Comparison of ENCODE assay signal across 8 mouse cellular contexts in genomic region chr19:29045956-29046650, GRCm38 (mm10). TPM values are rescaled to one million over a fixed set of nuclear protein-coding genes. Genes with fewer than 3 reads are reported as not detected.
DNase-seq lines count a peak whose midpoint lies in the region; ATAC-seq and TF ChIP-seq lines count a peak whose summit lies in the region.

No protein-coding gene starts in this region.

- no peaks in the 10 kb centered on the region for H3K27me3 ChIP-seq in limb, embryonic 11.5 days (ENCODE audit: control insufficient read depth, insufficient read depth, low read length)

- H3K27ac ChIP-seq in left cerebral cortex, adult 2 months = peak overlapping the region; percentile 94
- H3K27ac ChIP-seq in embryonic fibroblast, embryonic 13.5 days (ENCODE audit: insufficient read depth, low read length) = 0 out of 2 replicates have a peak overlapping the region, but pooled peaks have one; percentile 7
- 0 out of 2 replicates have a peak overlapping the region, but pooled peaks have one; percentile 33 for H3K27ac ChIP-seq in limb, embryonic 11.5 days (replicated peaks; ENCODE audit: low read depth, low read length)
- no peak overlapping the region for H3K27ac ChIP-seq in olfactory bulb, adult 2 months (ENCODE audit: insufficient read depth, low read depth, low read length)

- ATAC-seq in limb, embryonic 11.5 days (ENCODE audit: insufficient number of reproducible peaks, low FRiP score, low TSS enrichment, low read depth) = no peak

- no peak for TF ChIP-seq CTCF in left cerebral cortex, adult 2 months (IDR thresholded peaks at IDR 0.05)
- no peak for TF ChIP-seq CTCF in embryonic fibroblast, embryonic 13.5 days (IDR thresholded peaks at IDR 0.05; ENCODE audit: borderline replicate concordance, insufficient read depth, low read length)
- no peak for TF ChIP-seq CTCF in olfactory bulb, adult 2 months (IDR thresholded peaks at IDR 0.05; ENCODE audit: insufficient read depth, low read depth, low read length)

- no peaks in the 10 kb centered on the region for H3K36me3 ChIP-seq in limb, embryonic 11.5 days (ENCODE audit: control insufficient read depth, insufficient read depth, low read length)

- DNase-seq in left cerebral cortex, adult 2 months (ENCODE audit: extremely low spot score in 1 of 2, low spot score in 2 of 2) = no peak
- no peak for DNase-seq in left cerebral cortex, postnatal 10 days (ENCODE audit: extremely low spot score in 1 of 2, low spot score in 2 of 2)
- DNase-seq in limb, embryonic 11.5 days (ENCODE audit: low spot score) = peak; percentile 57
- DNase-seq in gastrocnemius, postnatal 4 days (ENCODE audit: low spot score in 2 of 2) = no peak
- no peak for DNase-seq in layer of hippocampus, postnatal 14 days (ENCODE audit: low spot score in 2 of 2)
- DNase-seq in cerebellum, postnatal 25 days = no peak

- 0 out of 2 replicates have a peak overlapping the region, but pooled peaks have one; percentile 3 for H3K9ac ChIP-seq in limb, embryonic 11.5 days (ENCODE audit: low read length)

- peak overlapping the region; percentile 98 for H3K4me3 ChIP-seq in left cerebral cortex, adult 2 months
- H3K4me3 ChIP-seq in embryonic fibroblast, embryonic 13.5 days (ENCODE audit: insufficient read depth, low read length) = peak overlapping the region; percentile 63
- H3K4me3 ChIP-seq in limb, embryonic 11.5 days (ENCODE audit: low read depth, low read length) = no peak overlapping the region
- H3K4me3 ChIP-seq in olfactory bulb, adult 2 months (ENCODE audit: insufficient read depth, low read depth, low read length) = peak overlapping the region; percentile 33

- peaks cover 2% of the 10 kb centered on the region; the same call in 1 of the 2 replicates for H3K4me1 ChIP-seq in embryonic fibroblast, embryonic 13.5 days (ENCODE audit: control insufficient read depth, insufficient read depth, low read length)
- 0 out of 2 replicates have a peak, but pooled peaks cover 4% of the 10 kb centered on the region for H3K4me1 ChIP-seq in limb, embryonic 11.5 days (ENCODE audit: control insufficient read depth, insufficient read depth, low read length)
- peaks cover 4% of the 10 kb centered on the region for H3K4me1 ChIP-seq in olfactory bulb, adult 2 months (ENCODE audit: control insufficient read depth, insufficient read depth, low read length)

- TF ChIP-seq POLR2A in embryonic fibroblast, embryonic 13.5 days (IDR thresholded peaks at IDR 0.05; ENCODE audit: low read depth, low read length) = no peak
- TF ChIP-seq POLR2A in olfactory bulb, adult 2 months (IDR thresholded peaks at IDR 0.05; ENCODE audit: insufficient read depth, low read depth, low read length) = no peak

- intact Hi-C loops in left cerebral cortex, adult 2 months (cut with DNase I) = loop anchor here (5.0 kb wide), 1 partner anchor 206 kb away; the partner anchor contains the start of gene Jak2
- intact Hi-C loops in left cerebral cortex, postnatal 10 days (cut with DNase I) = loop anchor here (10.0 kb wide), 1 partner anchor 251 kb away; no protein-coding TSS in a partner anchor

- H3K4me2 ChIP-seq in limb, embryonic 11.5 days (ENCODE audit: low read depth, severe bottlenecking) = peak overlapping the region; percentile 71

- WGBS in limb, embryonic 11.5 days = 50% methylated on average over 15 of the region's 15 CpGs
- 25% methylated on average over 15 of the region's 15 CpGs for WGBS in olfactory bulb, adult 2 months

- H3K9me3 ChIP-seq in limb, embryonic 11.5 days (ENCODE audit: control insufficient read depth, low read length) = no peaks in the 10 kb centered on the region

RNA-seq across cellular contexts. Expression of gene Ak3, which starts 1.7 kb away (rescaled TPM):
- total RNA-seq in left cerebral cortex, adult 2 months (2021) = 10 to 100 TPM; 51.8 to 56.1 TPM
- 10 to 100 TPM; 43.5 to 46.5 TPM for total RNA-seq in left cerebral cortex, postnatal 10 days (2021)
- 56.1 and 62.0 TPM in 2 replicates for polyA plus RNA-seq in embryonic fibroblast, embryonic 13.5 days (2011; ENCODE audit: insufficient read length, low read depth, missing spikeins)
- polyA plus RNA-seq in limb, embryonic 11.5 days (2014; fragmentation: Nextera tagmentation; extraction: Ambion mirVana) = 87.3 and 87.8 TPM in 2 replicates
- polyA plus RNA-seq in olfactory bulb, adult 2 months (2012; ENCODE audit: insufficient read depth, insufficient read length, low replicate concordance, missing spikeins) = not detected in 2 replicates
- 10 to 100 TPM; 70.0 to 71.5 TPM for total RNA-seq in gastrocnemius, postnatal 4 days (2021)
- 10 to 100 TPM; 57.5 to 57.6 TPM for total RNA-seq in layer of hippocampus, postnatal 14 days (2021)

RNA-seq across cellular contexts. Expression of gene Rcl1, which starts 55.1 kb away (rescaled TPM):
- 10 to 100 TPM; 15.5 to 15.7 TPM for total RNA-seq in left cerebral cortex, adult 2 months (2021)
- total RNA-seq in left cerebral cortex, postnatal 10 days (2021) = 10 to 100 TPM; 19.6 to 19.8 TPM
- polyA plus RNA-seq in embryonic fibroblast, embryonic 13.5 days (2011; ENCODE audit: insufficient read length, low read depth, missing spikeins) = 17.0 and 17.2 TPM in 2 replicates
- polyA plus RNA-seq in limb, embryonic 11.5 days (2014; fragmentation: Nextera tagmentation; extraction: Ambion mirVana) = 68.3 and 73.4 TPM in 2 replicates
- polyA plus RNA-seq in olfactory bulb, adult 2 months (2012; ENCODE audit: insufficient read depth, insufficient read length, low replicate concordance, missing spikeins) = not detected in 2 replicates
- 10 to 100 TPM; 11.6 to 12.6 TPM for total RNA-seq in gastrocnemius, postnatal 4 days (2021)
- total RNA-seq in layer of hippocampus, postnatal 14 days (2021) = 10 to 100 TPM; 15.1 to 15.2 TPM

RNA-seq across cellular contexts. Expression of gene Cdc37l1, which starts 56.0 kb away (rescaled TPM):
- total RNA-seq in left cerebral cortex, adult 2 months (2021) = 100 to 1,000 TPM; 106 to 110 TPM
- total RNA-seq in left cerebral cortex, postnatal 10 days (2021) = 10 to 100 TPM; 72.6 to 73.7 TPM
- 49.5 and 70.6 TPM in 2 replicates for polyA plus RNA-seq in embryonic fibroblast, embryonic 13.5 days (2011; ENCODE audit: insufficient read length, low read depth, missing spikeins)
- 43.9 and 49.9 TPM in 2 replicates for polyA plus RNA-seq in limb, embryonic 11.5 days (2014; fragmentation: Nextera tagmentation; extraction: Ambion mirVana)
- 483 TPM in 1 of 2 replicates, not detected in the other for polyA plus RNA-seq in olfactory bulb, adult 2 months (2012; ENCODE audit: insufficient read depth, insufficient read length, low replicate concordance, missing spikeins)
- total RNA-seq in gastrocnemius, postnatal 4 days (2021) = 10 to 100 TPM; 33.2 to 39.2 TPM
- 100 to 1,000 TPM in 1 of 2 experiments, 10 to 100 TPM in 1; 93.5 to 100 TPM for total RNA-seq in layer of hippocampus, postnatal 14 days (2021)
